Mouse (Mus musculus): ENCODE results near the gene Efcab9.

DNA sequence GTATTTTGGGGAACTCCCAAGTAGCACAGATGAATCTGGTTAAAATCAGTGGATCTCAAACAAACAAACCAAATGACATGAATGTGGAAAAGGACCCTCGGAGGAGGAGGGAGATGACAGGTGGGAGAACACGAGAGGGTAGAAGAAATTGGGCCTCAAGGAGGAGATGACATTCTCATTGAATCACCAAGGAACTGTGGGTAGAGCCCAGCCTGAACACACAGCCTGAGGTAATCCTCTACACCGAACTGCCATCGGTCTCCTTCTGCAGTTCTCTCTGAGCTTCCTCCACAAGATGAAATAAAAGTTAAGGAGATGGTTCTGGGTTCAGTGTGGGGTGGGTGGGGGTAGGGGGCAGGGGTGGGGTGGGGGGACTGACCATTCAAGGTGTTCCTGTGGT is 4.9 kb downstream of the Efcab9 start:
- no peak for TF ChIP-seq POLR2A (IDR thresholded peaks at IDR 0.05; ENCODE audit: extremely low read depth, insufficient read depth, low read length)
- no peak for TF ChIP-seq CTCF (IDR thresholded peaks at IDR 0.05; ENCODE audit: low read depth, low read length)

Measured in liver, adult 2 months (tissue).